12 mouse cellular contexts compared by ENCODE assay signal in the genomic region with DNA sequence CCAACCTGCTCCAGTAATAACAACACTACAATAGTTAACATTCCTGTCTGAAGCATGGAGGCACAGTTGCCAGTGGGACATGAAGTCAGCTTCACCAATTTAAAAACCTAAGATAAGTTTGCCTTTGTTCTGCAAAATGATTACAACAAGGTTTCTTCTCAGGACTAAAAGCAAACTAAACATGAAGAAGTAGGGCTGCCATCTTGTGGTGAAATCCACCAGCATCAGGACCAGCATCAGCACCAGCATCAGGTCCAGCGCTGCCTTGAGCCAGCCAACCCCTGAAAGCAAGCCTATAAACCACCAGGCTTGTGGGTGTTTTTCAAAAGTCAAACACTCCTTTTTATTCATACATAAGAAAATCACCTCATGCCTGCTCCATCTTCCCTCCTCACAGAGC.
A peak's percentile ranks its signal among the peaks of the same experiment; 100 is the strongest.
DNase-seq lines count a peak whose midpoint lies in the region; ATAC-seq and TF ChIP-seq lines count a peak whose summit lies in the region.
"Had no signal": no experiment of that assay in that cellular context is flagged by ENCODE, and none has a peak within 500 bp of the region (broad histone marks: within the 10 kb centered on the region; RNA-seq: fewer than 3 reads in every experiment).

No protein-coding gene starts in this region.

- no peak overlapping the region for H3K9ac ChIP-seq in forebrain, embryonic 15.5 days (replicated peaks)
- no peak overlapping the region for H3K9ac ChIP-seq in forebrain, embryonic 12.5 days

- no peak overlapping the region for H3K4me2 ChIP-seq in forebrain, embryonic 15.5 days (replicated peaks)
- no peak overlapping the region for H3K4me2 ChIP-seq in forebrain, embryonic 12.5 days

- TF ChIP-seq CTCF in left cerebral cortex, adult 2 months (IDR thresholded peaks at IDR 0.05) = peak; percentile 55

- H3K36me3 ChIP-seq in forebrain, embryonic 15.5 days = no peaks in the 10 kb centered on the region
- no peaks in the 10 kb centered on the region for H3K36me3 ChIP-seq in forebrain, embryonic 12.5 days (replicated peaks)

- DNase-seq in left cerebral cortex, adult 2 months (ENCODE audit: extremely low spot score in 1 of 2, low spot score in 2 of 2) = peak; percentile 20 to 24
- no peak for DNase-seq in left cerebral cortex, postnatal 36 days (ENCODE audit: low spot score in 2 of 2)
- peak; percentile 2 for DNase-seq in ZHBTc4 (ENCODE audit: low read depth, low spot score)
- peak; percentile 3 for DNase-seq in retina, postnatal 1 day
- DNase-seq in urinary bladder, adult 2 months (ENCODE audit: low spot score) = no peak
- DNase-seq in gastrocnemius, postnatal 25 days = no peak
- DNase-seq: adrenal gland, adult 8-10 months; cerebellum, postnatal 25 days; thymus, postnatal 14 days had no signal

- no peak overlapping the region for H3K4me3 ChIP-seq in forebrain, embryonic 15.5 days
- H3K4me3 ChIP-seq in forebrain, embryonic 12.5 days (replicated peaks) = no peak overlapping the region
- no peak overlapping the region for H3K4me3 ChIP-seq in left cerebral cortex, adult 2 months
- H3K4me3 ChIP-seq: myocyte had no signal

- H3K9me3 ChIP-seq in forebrain, embryonic 15.5 days = no peaks in the 10 kb centered on the region
- no peaks in the 10 kb centered on the region for H3K9me3 ChIP-seq in forebrain, embryonic 12.5 days

- no peak overlapping the region for H3K27ac ChIP-seq in forebrain, embryonic 15.5 days (replicated peaks)
- no peak overlapping the region for H3K27ac ChIP-seq in forebrain, embryonic 12.5 days
- no peak overlapping the region for H3K27ac ChIP-seq in left cerebral cortex, adult 2 months

- H3K4me1 ChIP-seq in forebrain, embryonic 15.5 days = no peaks in the 10 kb centered on the region
- no peaks in the 10 kb centered on the region for H3K4me1 ChIP-seq in forebrain, embryonic 12.5 days

- intact Hi-C loops in left cerebral cortex, adult 2 months (cut with DNase I) = loop anchor here (5.0 kb wide), 1 partner anchor 332 kb away; no protein-coding TSS in a partner anchor
- intact Hi-C loops in left cerebral cortex, postnatal 36 days (cut with DNase I) = no loop called here

- WGBS in forebrain, embryonic 15.5 days = 44% methylated on average over 1 of the region's 1 CpGs
- 58% methylated on average over 1 of the region's 1 CpGs for WGBS in forebrain, embryonic 12.5 days

- no peaks in the 10 kb centered on the region for H3K27me3 ChIP-seq in forebrain, embryonic 15.5 days
- H3K27me3 ChIP-seq in forebrain, embryonic 12.5 days = no peaks in the 10 kb centered on the region

- ATAC-seq in forebrain, embryonic 15.5 days (replicated peaks) = 0 out of 2 replicates have a peak, but pooled peaks have one; percentile 26
- ATAC-seq in forebrain, embryonic 12.5 days (ENCODE audit: low FRiP score) = no peak

Comparison
In these comparisons a context has a peak if more than half of its experiments do, and no peak if none do; other contexts are left out.
1. DNase-seq: peak in left cerebral cortex, adult 2 months (2 of 2), ZHBTc4 (single experiment) and retina, postnatal 1 day (single experiment); none in left cerebral cortex, postnatal 36 days (0 of 2), urinary bladder, adult 2 months (single experiment) and gastrocnemius, postnatal 25 days (single experiment).